Mouse (Mus musculus): ENCODE results near the gene Tnrc6b. TPM values are rescaled to one million over a fixed set of nuclear protein-coding genes. Genes with fewer than 3 reads are reported as not detected.

Gene Tnrc6b
- total and polyA plus RNA-seq, 3 experiments, result 7.8 to 13.9 (median 8.0) TPM

DNA sequence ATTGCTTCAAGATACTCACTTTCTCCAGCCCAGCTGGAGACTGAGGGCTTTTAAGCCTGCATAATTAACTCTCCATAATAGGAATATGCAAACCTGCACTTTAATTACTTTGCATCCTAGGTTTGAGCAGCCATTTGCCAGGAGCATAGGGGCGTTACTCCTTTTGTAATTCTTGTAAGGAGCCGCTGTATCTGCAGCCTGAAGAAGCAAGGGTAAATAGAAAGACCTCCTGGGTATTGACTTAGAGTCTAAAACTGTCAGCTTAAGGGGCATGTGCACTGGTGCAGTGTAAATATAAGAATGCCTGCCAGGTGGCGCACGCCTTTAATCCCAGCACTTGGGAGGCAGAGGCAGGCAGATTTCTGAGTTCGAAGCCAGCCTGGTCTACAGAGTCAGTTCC is 186.8 kb downstream of the Tnrc6b start:
- H3K27me3 ChIP-seq (ENCODE audit: control insufficient read depth in 1 of 2, insufficient read depth in 2 of 2, low read length in 2 of 2), result no peaks in the 10 kb centered on the region
- no peak overlapping the region for H3K27ac ChIP-seq (ENCODE audit: control insufficient read depth, low read depth, low read length)
- no peaks in the 10 kb centered on the region for H3K9me3 ChIP-seq (replicated peaks; ENCODE audit: insufficient read depth, low read length)
- TF ChIP-seq ETS1 (IDR thresholded peaks at IDR 0.05; ENCODE audit: low read depth, low read length) (no peak), CTCF (IDR thresholded peaks at IDR 0.05 in 2 of 3, conservative IDR thresholded peaks at IDR 0.05 in 1 of 3; ENCODE audit: control insufficient read depth in 1 of 3, insufficient read depth in 1 of 3, low read depth in 2 of 3, low read length in 3 of 3, poor library complexity in 1 of 3, severe bottlenecking in 1 of 3) (no peak), TBP (IDR thresholded peaks at IDR 0.05; ENCODE audit: low read depth, low read length) (no peak), POLR2AphosphoS5 (IDR thresholded peaks at IDR 0.05; ENCODE audit: borderline replicate concordance, low read depth, low read length) (no peak), TAL1 (IDR thresholded peaks at IDR 0.05; ENCODE audit: low read length) (no peak), EP300 (IDR thresholded peaks at IDR 0.05; ENCODE audit: low read depth in 1 of 2, low read length in 2 of 2) (no peak), RCOR1 (IDR thresholded peaks at IDR 0.05; ENCODE audit: low read depth, low read length) (no peak), CHD2 (IDR thresholded peaks at IDR 0.05; ENCODE audit: low read length) (no peak), USF2 (IDR thresholded peaks at IDR 0.05; ENCODE audit: borderline replicate concordance in 1 of 2, insufficient read depth in 1 of 2, low read depth in 1 of 2, low read length in 2 of 2) (no peak), ELF1 (IDR thresholded peaks at IDR 0.05; ENCODE audit: low read depth, low read length) (no peak)
- H3K9ac ChIP-seq (ENCODE audit: control insufficient read depth, low read depth, low read length, poor library complexity, severe bottlenecking), result no peak overlapping the region
- peaks cover 7 to 17% of the 10 kb centered on the region in 2 experiments for H3K4me1 ChIP-seq (ENCODE audit: control insufficient read depth in 1 of 2, insufficient read depth in 2 of 2, low read length in 2 of 2)
- H3K36me3 ChIP-seq (ENCODE audit: control insufficient read depth in 1 of 2, insufficient read depth in 2 of 2, low read length in 2 of 2), result peaks cover 3 to 27% of the 10 kb centered on the region in 2 experiments
- H3K4me3 ChIP-seq (ENCODE audit: control insufficient read depth in 1 of 2, insufficient read depth in 1 of 2, low read depth in 2 of 2, low read length in 2 of 2), result no peak overlapping the region
- no peaks in the 10 kb centered on the region for H3K79me2 ChIP-seq (ENCODE audit: control insufficient read depth, insufficient read depth, low read length, poor library complexity)
- DNase-seq (ENCODE audit: low read depth, low spot score), result no peak

DNA sequence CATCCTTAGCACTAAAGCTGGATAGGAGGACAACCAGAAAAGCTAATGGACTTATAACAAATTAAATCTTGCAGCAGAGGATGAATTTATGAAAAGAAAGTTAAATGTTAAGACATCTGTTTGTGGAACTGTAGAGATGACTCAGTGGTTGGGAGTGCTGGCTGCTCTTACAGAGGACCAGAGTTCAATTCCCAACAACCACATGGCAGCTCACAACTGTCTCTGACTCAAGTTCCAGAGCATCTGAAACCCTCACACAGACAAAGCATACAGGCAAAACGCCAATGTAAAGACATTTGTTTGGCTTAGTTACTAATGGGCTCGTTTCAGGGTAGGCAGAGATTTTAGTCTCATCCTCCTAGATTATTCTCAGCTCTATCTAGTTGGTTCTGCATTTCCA is 188.7 kb downstream of the Tnrc6b start:
- Histone ChIP-seq H3K36me3 (ENCODE audit: control insufficient read depth in 1 of 2, insufficient read depth in 2 of 2, low read length in 2 of 2) (peaks cover 10 to 28% of the 10 kb centered on the region in 2 experiments), H3K4me3 (ENCODE audit: control insufficient read depth in 1 of 2, insufficient read depth in 1 of 2, low read depth in 2 of 2, low read length in 2 of 2) (no peak overlapping the region), H3K27me3 (ENCODE audit: control insufficient read depth in 1 of 2, insufficient read depth in 2 of 2, low read length in 2 of 2) (no peaks in the 10 kb centered on the region), H3K9me3 (replicated peaks; ENCODE audit: insufficient read depth, low read length) (no peaks in the 10 kb centered on the region), H3K4me1 (ENCODE audit: control insufficient read depth in 1 of 2, insufficient read depth in 2 of 2, low read length in 2 of 2) (peaks cover 7 to 17% of the 10 kb centered on the region in 2 experiments), H3K9ac (ENCODE audit: control insufficient read depth, low read depth, low read length, poor library complexity, severe bottlenecking) (no peak overlapping the region), H3K79me2 (ENCODE audit: control insufficient read depth, insufficient read depth, low read length, poor library complexity) (no peaks in the 10 kb centered on the region), H3K27ac (ENCODE audit: control insufficient read depth, low read depth, low read length) (no peak overlapping the region)
- DNase-seq (ENCODE audit: low read depth, low spot score), result no peak
- TF ChIP-seq ZMIZ1 (IDR thresholded peaks at IDR 0.05; ENCODE audit: low read depth, low read length), result no peak
- no peak for TF ChIP-seq BHLHE40 (IDR thresholded peaks at IDR 0.05; ENCODE audit: borderline replicate concordance, low read depth, low read length)
- no peak for TF ChIP-seq POLR2A (IDR thresholded peaks at IDR 0.05; ENCODE audit: control insufficient read depth in 1 of 2, insufficient read depth in 1 of 2, low read depth in 1 of 2, low read length in 2 of 2, poor library complexity in 1 of 2)
- TF ChIP-seq CTCF (IDR thresholded peaks at IDR 0.05 in 2 of 3, conservative IDR thresholded peaks at IDR 0.05 in 1 of 3; ENCODE audit: control insufficient read depth in 1 of 3, insufficient read depth in 1 of 3, low read depth in 2 of 3, low read length in 3 of 3, poor library complexity in 1 of 3, severe bottlenecking in 1 of 3), result no peak
- no peak for TF ChIP-seq ZC3H11A (IDR thresholded peaks at IDR 0.05; ENCODE audit: low read depth, low read length)
- TF ChIP-seq RCOR1 (IDR thresholded peaks at IDR 0.05; ENCODE audit: low read depth, low read length), result no peak; the same call in 1 of the 2 replicates
- TF ChIP-seq ELF1 (IDR thresholded peaks at IDR 0.05; ENCODE audit: low read depth, low read length), result no peak
- TF ChIP-seq SMC3 (IDR thresholded peaks at IDR 0.05; ENCODE audit: low read depth, low read length), result no peak
- TF ChIP-seq CHD1 (IDR thresholded peaks at IDR 0.05; ENCODE audit: low read depth, low read length), result no peak
- no peak for TF ChIP-seq MAFK (IDR thresholded peaks at IDR 0.05; ENCODE audit: borderline replicate concordance, low read depth, low read length)
- no peak for TF ChIP-seq POLR2AphosphoS5 (IDR thresholded peaks at IDR 0.05; ENCODE audit: borderline replicate concordance, low read depth, low read length)
- TF ChIP-seq NRF1 (IDR thresholded peaks at IDR 0.05; ENCODE audit: insufficient read depth, low read depth, low read length, poor library complexity, severe bottlenecking), result no peak
- TF ChIP-seq KAT2A (conservative IDR thresholded peaks at IDR 0.05; ENCODE audit: low read depth, low read length), result no peak
- no peak for TF ChIP-seq GATA1 (IDR thresholded peaks at IDR 0.05; ENCODE audit: low read depth, low read length)
- no peak for TF ChIP-seq SIN3A (IDR thresholded peaks at IDR 0.05; ENCODE audit: low read length)

Measured in MEL (cell line).